Mouse (Mus musculus) lung, embryonic 15.5 days (tissue): ENCODE measurements at regions not wholly inside any gene's neighbourhood (a gene's known extent, or its start where the extent isn't known, plus 50 kb on each side); places are given as distances from the start of the nearest gene placed in this dataset.

Experiments
- ATAC-seq: fragments of 200-750 bp; cut with Nextera tagmentation; 2 replicates; pipeline ENCODE4 v1.8.0; 2017; ENCODE audit warnings: moderate number of reproducible peaks, borderline replicate concordance; ENCODE audit not compliant: low FRiP score, low TSS enrichment; ENCODE audit errors: extremely low read depth
- H3K27ac ChIP-seq: fragments of 300-500 bp; sonication (generic); 2 replicates; pipeline ENCODE4 v1.5.1; 2015; ENCODE audit warnings: moderate library complexity, mild to moderate bottlenecking, inconsistent platforms
- H3K27me3 ChIP-seq: fragments of 300-500 bp; sonication (generic); 2 replicates; pipeline ENCODE4 v1.6.1; 2015; ENCODE audit warnings: inconsistent platforms
- H3K36me3 ChIP-seq: fragments of 300-500 bp; sonication (generic); 2 replicates; pipeline ENCODE4 v1.6.1; 2015; ENCODE audit warnings: inconsistent platforms
- H3K4me1 ChIP-seq: fragments of 300-500 bp; sonication (generic); 2 replicates; pipeline ENCODE4 v1.6.1; 2015; ENCODE audit warnings: inconsistent platforms
- H3K4me2 ChIP-seq: fragments of 300-500 bp; sonication (generic); 2 replicates; pipeline ENCODE4 v1.6.1; 2015; ENCODE audit warnings: inconsistent platforms, mild to moderate bottlenecking, moderate library complexity
- H3K4me3 ChIP-seq: fragments of 300-500 bp; sonication (generic); 2 replicates; pipeline ENCODE4 v1.5.1; 2015; ENCODE audit warnings: mild to moderate bottlenecking, inconsistent platforms
- H3K9ac ChIP-seq: fragments of 300-500 bp; sonication (generic); 2 replicates; pipeline ENCODE4 v1.6.1; 2015; ENCODE audit warnings: inconsistent platforms
- H3K9me3 ChIP-seq: fragments of 300-500 bp; sonication (generic); 2 replicates; pipeline ENCODE4 v1.6.1; 2016; ENCODE audit warnings: inconsistent platforms
- WGBS: fragments of 180-500 bp; shearing (Covaris S2); methylation state at CpG from one replicate; pipeline ENCODE4 v1.1.7; 2015; 5-methylcytosine and 5-hydroxymethylcytosine counted together

DNA sequence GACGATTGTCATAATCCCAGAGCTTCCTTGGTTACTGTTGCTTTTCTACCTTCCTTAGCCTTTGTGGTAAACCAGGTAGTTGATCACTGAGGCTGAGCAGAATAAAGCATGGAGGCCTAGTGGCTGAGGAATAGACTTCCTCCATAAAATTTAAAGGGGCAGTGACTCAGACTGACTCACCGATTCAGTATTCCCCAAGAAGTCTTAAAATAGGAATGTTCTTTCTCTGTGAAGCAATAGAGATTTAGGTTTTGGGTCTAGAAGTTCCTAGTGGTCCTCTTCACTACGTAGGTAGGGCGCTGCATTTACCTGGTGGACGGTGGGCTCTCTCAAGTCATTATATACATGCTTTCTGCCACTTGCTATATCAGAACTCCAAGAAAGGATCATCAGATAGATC is 416.1 kb upstream of the Slc30a5 start:
- Histone ChIP-seq H3K9ac (no peak overlapping the region), H3K36me3 (no peaks in the 10 kb centered on the region), H3K27ac (no peak overlapping the region), H3K4me1 (no peaks in the 10 kb centered on the region), H3K4me2 (no peak overlapping the region), H3K9me3 (no peaks in the 10 kb centered on the region), H3K4me3 (no peak overlapping the region), H3K27me3 (no peaks in the 10 kb centered on the region)
- ATAC-seq = no peak
- WGBS = 89% methylated on average over 5 of the region's 5 CpGs

GRCm38 (mm10) chr13:101244326-101244725 is 411.1 kb upstream of the Slc30a5 start:
- ATAC-seq = no peak
- Histone ChIP-seq H3K4me2 (no peak overlapping the region), H3K27ac (no peak overlapping the region), H3K9me3 (no peaks in the 10 kb centered on the region), H3K4me1 (no peaks in the 10 kb centered on the region), H3K36me3 (no peaks in the 10 kb centered on the region), H3K4me3 (no peak overlapping the region), H3K27me3 (no peaks in the 10 kb centered on the region), H3K9ac (no peak overlapping the region)
- WGBS = 83% methylated on average over 3 of the region's 3 CpGs

DNA sequence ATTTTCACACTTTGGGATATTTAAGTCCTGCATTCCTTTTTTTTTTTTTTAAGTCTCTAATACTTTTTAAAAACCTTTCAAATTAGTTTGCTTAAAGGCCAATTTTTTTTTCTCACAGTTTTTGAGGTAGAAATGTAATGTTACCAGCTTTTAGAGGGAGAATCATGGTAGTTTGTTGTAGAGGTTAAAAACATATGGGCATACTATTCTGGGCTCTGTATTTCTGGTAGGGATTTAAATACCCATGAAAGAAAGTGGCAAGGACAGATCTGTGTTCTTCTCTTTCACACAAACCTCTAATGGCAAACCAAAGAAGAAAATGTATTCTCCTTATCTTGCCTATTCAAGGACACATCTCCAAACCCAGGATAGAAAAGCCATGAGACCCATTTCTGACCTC is 405.6 kb upstream of the Slc30a5 start:
- Histone ChIP-seq H3K4me3 (no peak overlapping the region), H3K9ac (no peak overlapping the region), H3K9me3 (no peaks in the 10 kb centered on the region), H3K4me1 (0 out of 2 replicates have a peak, but pooled peaks cover 3% of the 10 kb centered on the region), H3K27me3 (no peaks in the 10 kb centered on the region), H3K27ac (no peak overlapping the region), H3K36me3 (no peaks in the 10 kb centered on the region), H3K4me2 (no peak overlapping the region)
- ATAC-seq = no peak

GRCm38 (mm10) chr13:101237035-101237434 is 403.8 kb upstream of the Slc30a5 start:
- Histone ChIP-seq H3K36me3 (no peaks in the 10 kb centered on the region), H3K4me2 (no peak overlapping the region), H3K27ac (no peak overlapping the region), H3K9me3 (no peaks in the 10 kb centered on the region), H3K4me1 (0 out of 2 replicates have a peak, but pooled peaks cover 5% of the 10 kb centered on the region), H3K4me3 (no peak overlapping the region), H3K27me3 (no peaks in the 10 kb centered on the region), H3K9ac (no peak overlapping the region)
- WGBS = 68% methylated on average over 10 of the region's 10 CpGs
- no peak for ATAC-seq

- Histone ChIP-seq H3K4me3 (no peak overlapping the region), H3K9ac (no peak overlapping the region), H3K36me3 (no peaks in the 10 kb centered on the region), H3K27ac (no peak overlapping the region), H3K9me3 (no peaks in the 10 kb centered on the region), H3K4me1 (0 out of 2 replicates have a peak, but pooled peaks cover 5% of the 10 kb centered on the region), H3K27me3 (no peaks in the 10 kb centered on the region), H3K4me2 (no peak overlapping the region)
- ATAC-seq = no peak
- 56% methylated on average over 4 of the region's 4 CpGs for WGBS
Observed at GRCm38 (mm10) chr13:101235846-101236245, 402.6 kb upstream of the Slc30a5 start.

GRCm38 (mm10) chr13:101235110-101235509 is 401.9 kb upstream of the Slc30a5 start:
- H3K36me3 ChIP-seq = no peaks in the 10 kb centered on the region
- H3K4me1 ChIP-seq = 0 out of 2 replicates have a peak, but pooled peaks cover 5% of the 10 kb centered on the region
- no peaks in the 10 kb centered on the region for H3K9me3 ChIP-seq
- H3K27me3 ChIP-seq = no peaks in the 10 kb centered on the region
- no peak overlapping the region for H3K9ac ChIP-seq
- H3K27ac ChIP-seq = no peak overlapping the region
- ATAC-seq = no peak
- 40% methylated on average over 3 of the region's 3 CpGs for WGBS
- no peak overlapping the region for H3K4me3 ChIP-seq
- H3K4me2 ChIP-seq = no peak overlapping the region

DNA sequence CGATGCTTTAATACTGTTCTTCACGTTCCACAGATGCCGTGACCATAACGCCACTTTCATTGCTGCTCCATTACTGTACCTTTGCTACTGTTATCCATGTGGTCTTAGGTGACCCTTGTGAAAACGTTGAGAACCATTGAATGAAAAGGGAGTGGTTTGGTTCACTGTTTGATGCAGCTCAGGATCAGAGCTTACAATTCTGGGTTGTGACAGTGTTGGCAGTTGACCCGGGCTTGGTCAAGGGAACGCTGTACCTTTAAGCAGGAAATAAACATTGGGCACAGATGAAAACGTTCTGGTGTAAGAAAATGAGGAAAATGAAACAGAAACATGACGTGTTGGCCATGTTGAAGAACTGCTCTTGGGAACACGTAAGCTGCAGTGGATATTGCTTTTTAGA is 401.3 kb upstream of the Slc30a5 start:
- no peaks in the 10 kb centered on the region for H3K36me3 ChIP-seq
- no peaks in the 10 kb centered on the region for H3K27me3 ChIP-seq
- no peak overlapping the region for H3K27ac ChIP-seq
- H3K4me2 ChIP-seq = no peak overlapping the region
- no peaks in the 10 kb centered on the region for H3K9me3 ChIP-seq
- ATAC-seq = no peak
- no peak overlapping the region for H3K4me3 ChIP-seq
- H3K9ac ChIP-seq = no peak overlapping the region
- H3K4me1 ChIP-seq = 0 out of 2 replicates have a peak, but pooled peaks cover 5% of the 10 kb centered on the region
- WGBS = 72% methylated on average over 10 of the region's 10 CpGs

DNA sequence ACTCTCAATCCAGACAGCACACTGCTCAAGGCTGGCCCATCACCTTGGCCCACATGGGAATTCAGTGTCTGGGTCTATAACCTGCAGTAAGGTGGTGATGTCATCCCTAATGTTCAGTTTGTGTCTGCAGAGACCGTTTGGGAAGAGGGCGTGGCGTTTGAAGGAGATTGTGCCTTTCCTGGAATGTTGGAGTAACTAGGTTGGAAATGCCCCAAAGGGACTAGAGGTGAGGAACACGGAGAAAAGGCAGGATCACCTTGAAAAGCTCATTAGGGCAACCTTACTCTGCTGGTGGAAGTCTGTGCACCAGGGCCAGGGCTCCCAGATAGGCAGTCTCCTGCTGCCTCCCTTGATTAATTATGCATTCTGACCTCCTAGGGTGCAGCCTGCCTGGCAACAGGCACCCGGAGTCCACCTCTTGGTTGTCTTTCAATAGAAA is 400.6 kb upstream of the Slc30a5 start:
- WGBS = 23% methylated on average over 5 of the region's 5 CpGs
- Histone ChIP-seq H3K27ac (no peak overlapping the region), H3K9me3 (no peaks in the 10 kb centered on the region), H3K4me1 (0 out of 2 replicates have a peak, but pooled peaks cover 5% of the 10 kb centered on the region), H3K4me2 (no peak overlapping the region), H3K27me3 (no peaks in the 10 kb centered on the region), H3K36me3 (no peaks in the 10 kb centered on the region), H3K4me3 (no peak overlapping the region), H3K9ac (no peak overlapping the region)
- ATAC-seq = no peak

DNA sequence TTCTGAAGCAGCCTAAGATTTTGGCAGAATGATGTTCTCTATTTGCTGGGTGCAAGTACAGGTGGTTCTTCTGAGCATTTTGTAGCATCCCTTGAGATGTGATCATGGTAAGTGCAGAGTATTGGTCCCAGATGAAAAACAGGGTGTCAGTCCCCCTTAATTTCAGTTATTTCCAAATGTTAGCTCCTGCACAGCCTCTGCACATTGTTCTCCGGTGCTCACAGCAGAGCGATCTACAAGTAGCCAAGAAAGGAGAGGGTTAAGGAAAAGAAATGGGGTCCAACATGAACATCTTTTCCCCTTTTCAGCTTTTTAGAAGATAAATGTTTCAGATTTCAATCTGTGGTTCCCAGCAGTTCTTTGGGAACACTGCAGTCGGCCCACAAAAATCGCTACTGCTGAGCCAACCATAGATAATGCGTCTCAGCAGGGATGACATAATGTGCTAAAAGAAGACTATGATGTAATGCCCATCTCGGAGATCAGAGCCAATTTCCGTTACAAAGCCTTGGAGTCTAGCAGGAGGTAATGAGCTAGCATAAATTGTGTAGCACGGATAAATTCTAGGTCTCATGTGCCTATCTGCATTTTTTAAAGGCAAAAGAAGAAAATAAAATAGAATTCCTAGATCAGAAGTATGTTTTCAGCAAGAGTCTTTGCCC is 400.1 kb upstream of the Slc30a5 start:
- Histone ChIP-seq H3K27me3 (no peaks in the 10 kb centered on the region), H3K4me2 (no peak overlapping the region), H3K4me3 (no peak overlapping the region), H3K27ac (no peak overlapping the region), H3K9me3 (no peaks in the 10 kb centered on the region), H3K36me3 (no peaks in the 10 kb centered on the region), H3K4me1 (0 out of 2 replicates have a peak, but pooled peaks cover 5% of the 10 kb centered on the region), H3K9ac (no peak overlapping the region)
- ATAC-seq = no peak; the same call in 1 of the 2 replicates
- WGBS = 42% methylated on average over 8 of the region's 8 CpGs

- ATAC-seq = no peak
- Histone ChIP-seq H3K9me3 (no peaks in the 10 kb centered on the region), H3K4me1 (0 out of 2 replicates have a peak, but pooled peaks cover 5% of the 10 kb centered on the region), H3K27me3 (no peaks in the 10 kb centered on the region), H3K4me2 (no peak overlapping the region), H3K9ac (no peak overlapping the region), H3K36me3 (no peaks in the 10 kb centered on the region), H3K27ac (no peak overlapping the region), H3K4me3 (no peak overlapping the region)
- 76% methylated on average over 4 of the region's 4 CpGs for WGBS
Observed at GRCm38 (mm10) chr13:101229861-101230260, 396.6 kb upstream of the Slc30a5 start.

GRCm38 (mm10) chr13:101225366-101225765 is 392.1 kb upstream of the Slc30a5 start:
- no peak overlapping the region for H3K27ac ChIP-seq
- 85% methylated on average over 2 of the region's 2 CpGs for WGBS
- no peaks in the 10 kb centered on the region for H3K36me3 ChIP-seq
- no peak overlapping the region for H3K4me3 ChIP-seq
- no peak overlapping the region for H3K4me2 ChIP-seq
- no peaks in the 10 kb centered on the region for H3K27me3 ChIP-seq
- H3K9ac ChIP-seq = no peak overlapping the region
- no peaks in the 10 kb centered on the region for H3K9me3 ChIP-seq
- ATAC-seq = no peak
- H3K4me1 ChIP-seq = no peaks in the 10 kb centered on the region

GRCm38 (mm10) chr13:101221331-101222043 is 388.3 kb upstream of the Slc30a5 start:
- Histone ChIP-seq H3K27ac (no peak overlapping the region), H3K36me3 (no peaks in the 10 kb centered on the region), H3K4me3 (no peak overlapping the region), H3K27me3 (no peaks in the 10 kb centered on the region), H3K4me2 (no peak overlapping the region), H3K4me1 (peaks cover 13% of the 10 kb centered on the region), H3K9ac (no peak overlapping the region), H3K9me3 (no peaks in the 10 kb centered on the region)
- 77% methylated on average over 7 of the region's 7 CpGs for WGBS
- no peak for ATAC-seq
